Mouse (Mus musculus): ENCODE measurements at regions not wholly inside any gene's neighbourhood (a gene's known extent, or its start where the extent isn't known, plus 50 kb on each side); places are given as distances from the start of the nearest gene placed in this dataset.

DNA sequence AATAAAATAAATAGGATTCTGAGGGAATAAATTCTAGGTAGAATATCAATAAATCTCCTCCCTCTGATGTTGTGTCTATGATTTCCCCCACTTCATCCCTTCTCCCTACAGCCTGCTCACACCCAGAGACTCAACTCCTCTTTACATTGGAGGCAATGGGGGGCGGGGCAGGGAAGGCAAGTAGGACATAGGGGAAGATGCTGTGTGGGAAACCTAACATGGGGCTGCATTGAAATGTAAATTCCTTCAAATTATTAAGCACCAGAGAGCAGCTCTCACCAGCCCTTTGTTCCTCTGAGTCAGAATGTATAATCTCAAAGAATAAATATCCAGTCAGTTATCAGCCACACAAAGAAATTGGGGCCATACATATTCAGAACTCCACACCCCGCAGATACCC lies 91.6 kb downstream of the Nuf2 start:
- no peak for DNase-seq (ENCODE audit: extremely low read depth, low read depth, low spot score)

DNA sequence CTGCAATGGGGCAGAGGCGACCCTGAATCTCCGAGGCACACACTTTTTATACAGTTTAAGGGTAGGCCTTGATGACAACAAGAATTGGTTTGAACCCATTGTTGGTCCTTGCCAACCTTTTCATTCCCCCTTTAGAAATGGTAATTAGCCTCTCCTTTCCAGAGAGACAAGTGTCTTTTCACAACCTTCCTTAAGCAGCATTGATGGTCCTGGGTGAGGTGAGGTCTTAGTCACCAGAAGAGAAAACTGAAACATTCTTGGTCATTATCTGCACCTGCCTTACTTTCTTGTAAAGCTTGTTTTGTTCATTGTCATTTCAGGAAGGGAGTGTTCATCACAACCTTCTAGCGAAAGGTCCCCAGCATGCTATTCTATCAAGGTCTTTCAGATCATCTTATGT lies 93.3 kb downstream of the Nuf2 start:
- DNase-seq (ENCODE audit: extremely low read depth, low read depth, low spot score) = no peak

DNA sequence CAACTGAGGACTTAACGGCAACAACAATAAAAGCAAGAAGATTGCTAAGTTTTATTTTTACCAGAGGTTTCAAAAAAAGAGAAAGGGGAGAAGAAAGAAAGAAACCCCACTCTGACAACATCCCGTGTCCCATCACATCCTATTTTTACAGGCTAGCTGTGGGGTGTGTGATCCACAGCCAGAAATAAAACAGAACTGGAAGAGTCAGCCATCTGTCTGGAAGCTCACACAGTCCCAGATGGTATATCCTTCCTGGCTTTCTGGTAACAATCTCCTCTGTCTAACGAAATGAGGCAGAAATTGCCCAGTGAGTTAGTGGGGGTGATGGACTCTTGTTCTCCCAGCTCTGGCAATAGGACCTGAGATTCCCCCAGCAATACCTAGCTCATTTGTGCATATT lies 108.9 kb downstream of the Nuf2 start:
- DNase-seq (ENCODE audit: extremely low read depth, low read depth, low spot score) = no peak

DNA sequence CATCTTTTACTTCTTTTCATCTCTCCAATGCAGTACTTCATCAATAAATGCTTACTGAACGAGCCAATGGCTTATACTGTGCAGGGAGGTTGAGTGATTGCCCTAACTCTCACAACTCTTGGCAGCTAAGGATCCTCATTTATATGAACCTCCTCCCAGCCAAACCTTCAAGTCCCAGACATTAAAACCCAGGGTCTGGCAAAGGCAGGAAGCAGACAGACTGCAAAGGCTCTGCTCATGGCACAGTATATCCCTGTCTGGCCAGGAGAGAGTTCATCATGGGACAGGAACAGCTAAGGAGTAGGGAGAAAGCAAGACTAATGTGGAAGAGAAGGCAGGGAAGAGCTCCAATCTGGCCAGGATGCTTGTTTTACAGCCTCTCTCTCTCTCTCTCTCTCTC lies 109.6 kb downstream of the Nuf2 start:
- DNase-seq (ENCODE audit: extremely low read depth, low read depth, low spot score) = no peak

DNA sequence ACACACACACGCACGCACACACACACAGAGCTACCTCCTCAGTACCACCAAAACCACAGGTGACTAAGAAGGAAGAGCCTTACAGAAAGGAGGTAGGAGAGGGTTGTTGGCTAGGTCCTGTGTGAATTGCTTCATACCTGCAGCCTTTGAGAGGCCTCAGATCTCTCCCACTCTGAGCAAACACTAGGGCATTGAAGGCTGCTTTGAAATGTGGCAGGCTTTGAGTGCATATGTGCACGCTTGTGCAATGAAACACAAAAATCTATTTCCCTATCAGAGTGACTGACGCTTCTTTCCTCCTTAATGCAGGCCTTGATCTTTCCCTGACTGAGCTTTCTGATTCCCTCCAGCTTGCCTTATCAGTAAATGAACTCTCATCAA lies 112.6 kb downstream of the Nuf2 start:
- DNase-seq (ENCODE audit: extremely low read depth, low read depth, low spot score) = no peak

DNA sequence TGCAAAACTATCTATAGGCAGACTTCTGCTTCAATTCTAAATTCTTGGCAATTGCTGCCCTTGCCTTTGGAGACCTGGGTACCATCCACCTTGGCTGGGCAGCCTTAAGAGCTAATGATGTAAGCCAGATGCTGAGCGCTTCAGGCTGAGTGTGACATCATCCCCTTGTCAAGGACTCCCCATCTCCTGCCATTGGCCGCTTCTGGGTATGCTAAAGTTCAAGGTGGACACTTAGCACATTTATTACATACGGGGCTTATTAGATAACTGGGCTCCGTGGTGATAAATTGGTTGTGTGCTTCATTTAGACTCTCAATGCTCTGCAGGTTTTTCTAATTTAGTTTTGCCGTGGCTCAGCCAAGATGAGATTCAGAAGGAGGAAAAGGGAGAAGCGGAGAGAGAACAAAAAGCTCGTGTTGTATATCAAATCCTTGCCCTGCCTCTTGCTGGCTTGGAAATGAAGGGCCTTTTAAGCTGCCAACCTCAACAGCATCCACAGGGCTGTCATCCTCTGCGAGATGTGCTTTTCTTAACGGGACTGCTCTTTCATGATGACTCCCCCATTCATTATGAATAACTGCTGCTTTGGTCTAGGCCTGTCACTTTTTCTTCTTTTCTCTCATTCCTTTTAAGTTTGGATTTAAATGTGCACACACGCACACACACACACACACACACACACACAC lies 113.1 kb downstream of the Nuf2 start:
- no peak for DNase-seq (ENCODE audit: extremely low read depth, low read depth, low spot score)

DNA sequence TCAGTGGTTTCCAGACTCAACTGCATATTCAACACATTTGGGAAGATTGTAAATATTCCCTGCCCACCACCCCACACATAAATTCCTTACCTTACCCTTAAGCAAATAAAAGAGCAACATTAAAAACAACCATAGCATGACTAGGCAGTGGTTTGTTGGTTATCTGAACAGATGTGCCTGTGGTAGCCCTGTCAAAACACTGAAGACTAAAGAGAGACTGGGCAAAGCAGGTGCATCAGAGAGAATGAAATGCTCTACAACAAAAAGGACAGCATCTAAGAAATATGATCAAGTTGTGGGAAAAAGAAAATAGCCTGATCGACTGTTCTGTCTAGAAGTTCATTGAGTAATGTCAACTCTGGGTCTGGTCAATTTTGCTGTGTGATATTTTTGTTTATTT lies 114.6 kb downstream of the Nuf2 start:
- DNase-seq (ENCODE audit: extremely low read depth, low read depth, low spot score) = no peak

DNA sequence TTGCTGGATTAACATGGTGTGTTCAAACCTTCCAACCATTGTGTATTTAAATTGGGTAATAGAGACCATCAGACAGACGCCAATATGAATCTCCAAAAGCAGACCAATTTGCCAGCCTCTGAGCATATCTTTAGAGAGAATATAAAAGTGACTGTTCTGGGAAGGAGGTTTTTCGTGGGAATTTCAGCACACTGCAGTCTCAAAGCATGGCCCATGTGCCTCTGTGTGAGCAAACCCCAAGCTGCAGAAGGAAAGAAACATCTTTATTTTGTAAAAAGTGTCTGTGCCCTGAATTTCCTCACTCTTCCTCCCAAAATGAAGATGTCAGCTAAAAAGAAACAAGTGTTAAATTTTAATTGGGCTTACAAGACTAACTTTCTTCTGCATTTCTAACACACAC lies 123.1 kb downstream of the Nuf2 start:
- DNase-seq (ENCODE audit: extremely low read depth, low read depth, low spot score) = no peak

DNA sequence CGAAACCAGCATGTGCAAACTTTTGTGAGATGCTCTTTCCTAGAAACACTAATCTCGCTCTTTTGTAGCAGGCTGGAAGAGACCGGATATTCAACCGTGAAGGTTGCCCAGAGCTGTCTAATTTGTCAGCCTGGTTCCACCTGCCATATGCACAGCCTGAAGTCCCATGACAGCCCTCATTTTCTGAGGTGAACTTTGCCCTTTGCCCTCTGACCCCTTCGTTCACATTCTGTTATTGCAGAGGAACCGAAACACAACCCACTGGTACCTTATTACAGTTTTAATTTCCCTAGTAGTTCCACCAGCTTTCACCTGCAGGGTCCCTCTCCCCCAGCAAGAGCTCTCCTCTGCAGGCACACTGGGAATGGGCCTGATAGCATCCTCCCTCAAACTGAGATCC lies 130.4 kb downstream of the Nuf2 start:
- no peak for DNase-seq (ENCODE audit: extremely low read depth, low read depth, low spot score)

DNA sequence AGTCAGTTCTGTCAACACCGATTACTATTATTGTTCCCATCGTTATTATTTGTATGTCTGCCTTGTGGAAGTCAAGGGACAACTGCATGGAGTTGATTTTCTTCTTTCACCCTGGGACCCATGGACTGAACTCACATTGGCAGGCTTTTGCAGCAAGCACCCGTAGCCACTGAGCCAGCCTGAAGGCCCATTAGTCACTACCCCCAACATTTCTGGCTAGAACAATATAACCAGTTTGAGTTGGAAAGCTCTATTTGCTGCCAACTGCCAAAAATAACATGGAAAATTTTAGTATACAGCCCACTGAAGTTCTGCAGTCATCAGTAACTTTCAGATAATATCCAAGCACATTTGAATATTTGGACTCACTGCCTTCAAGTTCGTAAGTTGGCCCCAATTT lies 133.9 kb downstream of the Nuf2 start:
- DNase-seq (ENCODE audit: extremely low read depth, low read depth, low spot score) = no peak

DNA sequence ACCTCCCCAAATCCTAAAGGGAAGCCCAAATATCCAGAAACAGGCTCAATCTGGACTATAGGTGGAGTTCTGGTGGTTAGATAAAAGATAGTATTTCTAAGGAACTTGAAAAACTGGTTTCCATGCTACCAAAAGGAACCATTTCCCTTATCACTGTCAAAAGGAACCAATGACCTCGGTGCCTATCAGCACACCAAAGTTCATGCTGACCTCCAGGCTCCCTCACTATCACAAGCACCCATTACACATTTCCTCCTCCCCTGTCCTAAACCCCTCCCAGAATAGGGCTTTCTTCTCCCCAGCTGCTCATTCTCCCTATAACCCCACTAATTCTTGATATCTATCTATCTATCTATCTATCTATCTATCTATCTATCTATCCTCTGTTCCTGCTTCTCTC lies 144.2 kb downstream of the Nuf2 start:
- DNase-seq (ENCODE audit: extremely low read depth, low read depth, low spot score) = no peak

DNA sequence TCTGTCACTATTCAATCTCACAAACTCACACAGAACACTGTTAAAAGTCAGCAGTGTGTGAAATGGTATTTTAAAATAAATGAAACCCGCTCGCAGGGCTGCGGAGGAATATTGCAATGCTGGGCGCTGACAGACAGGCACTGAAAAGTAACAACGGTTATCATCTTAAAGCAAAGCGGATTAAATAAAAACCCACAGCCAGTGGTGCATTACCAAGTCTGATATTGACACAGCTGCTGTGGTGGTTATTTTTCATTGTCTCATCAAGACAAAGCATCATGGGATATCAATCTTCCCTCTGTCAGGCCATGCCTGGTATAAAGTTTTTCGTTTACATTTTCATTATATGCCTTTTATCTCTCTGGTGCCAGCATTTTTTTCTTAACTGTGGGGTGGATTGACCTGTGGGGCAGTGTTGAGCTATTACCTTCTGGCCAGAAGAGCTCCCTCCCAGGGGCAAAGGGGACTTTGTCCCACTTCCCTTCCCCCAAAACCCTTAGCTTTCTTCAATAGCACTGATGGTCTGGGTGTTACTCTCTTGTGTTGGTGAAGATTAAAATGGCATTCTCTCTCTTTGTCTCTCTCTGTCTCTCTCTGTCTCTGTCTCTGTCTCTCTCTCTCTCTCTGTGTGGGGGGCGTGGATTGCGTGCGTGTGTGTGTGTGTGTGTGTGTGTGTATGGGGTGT lies 145.4 kb downstream of the Nuf2 start:
- no peak for DNase-seq (ENCODE audit: extremely low read depth, low read depth, low spot score)

DNA sequence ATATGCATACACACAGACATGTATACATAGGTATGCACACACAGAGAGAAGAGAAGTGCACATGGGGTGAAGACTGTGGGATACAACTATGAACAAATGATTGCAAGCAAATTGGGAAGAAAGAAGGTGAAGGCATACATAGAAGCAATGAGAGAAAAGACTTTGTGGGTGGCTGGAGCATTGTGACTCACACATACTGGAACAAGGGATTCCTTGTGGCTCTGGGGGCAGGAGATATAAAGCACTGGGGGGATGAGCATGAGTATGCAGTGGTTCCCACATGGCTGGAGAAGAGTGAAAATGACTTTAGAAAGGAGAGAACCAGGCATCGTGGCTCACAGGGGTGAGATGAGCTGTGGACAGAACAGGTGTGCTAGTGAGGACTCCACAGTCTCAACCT lies 156.6 kb downstream of the Nuf2 start:
- no peak for DNase-seq (ENCODE audit: extremely low read depth, low read depth, low spot score)

DNA sequence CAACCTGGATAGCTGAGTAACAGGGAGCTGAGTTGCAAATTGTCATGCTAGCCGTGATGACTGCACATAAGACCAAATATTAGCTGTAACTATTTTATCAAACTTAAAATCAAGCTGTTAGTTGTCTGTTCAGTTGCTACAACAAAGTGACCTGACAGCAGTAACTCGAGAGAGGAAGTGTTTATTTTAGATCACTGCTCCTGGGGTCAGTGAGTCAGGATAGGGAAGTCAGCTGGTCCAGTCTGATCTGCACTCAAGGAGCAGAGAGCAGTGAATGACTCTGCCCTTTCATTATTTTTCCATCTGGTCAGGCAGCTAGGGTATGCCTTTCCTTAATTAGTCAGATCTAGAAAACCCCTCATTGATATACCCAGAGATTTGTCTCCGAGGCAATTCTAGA lies 162.5 kb downstream of the Nuf2 start:
- no peak for DNase-seq (ENCODE audit: extremely low read depth, low read depth, low spot score)

DNA sequence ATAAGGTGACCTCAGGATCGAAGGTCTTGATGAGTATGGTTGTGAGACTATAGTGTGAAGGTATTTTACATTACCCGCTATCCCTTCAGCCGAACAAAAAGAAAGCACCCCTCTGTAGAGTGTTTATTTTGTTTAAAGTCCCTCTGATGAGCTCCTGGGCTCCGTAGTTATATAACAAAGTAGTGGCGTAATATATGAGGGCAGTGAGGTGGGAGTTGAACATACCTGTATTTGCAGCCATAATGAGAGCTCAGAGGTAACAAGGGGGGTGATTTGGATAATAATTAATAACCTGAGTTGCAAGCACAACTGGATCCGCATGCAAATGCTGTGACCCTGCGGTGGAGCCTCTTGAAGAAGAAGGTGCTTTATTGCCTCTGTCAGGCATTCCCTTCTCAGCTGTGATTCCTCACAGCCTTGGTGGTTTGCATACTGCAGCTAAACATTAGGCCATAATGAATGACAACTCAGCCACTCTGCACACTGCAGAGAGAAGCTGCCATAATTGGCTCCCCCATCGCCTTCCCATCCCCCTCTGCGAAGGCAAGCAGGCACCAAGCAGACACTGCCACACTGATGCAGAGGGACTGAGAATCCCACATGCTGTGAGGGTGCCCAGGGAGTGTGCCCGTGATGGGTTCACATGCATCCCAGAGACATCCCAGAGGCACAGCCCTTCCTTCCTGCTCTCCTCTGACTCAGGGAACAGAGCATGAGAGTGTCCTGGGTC lies 163.3 kb downstream of the Nuf2 start:
- no peak for DNase-seq (ENCODE audit: extremely low read depth, low read depth, low spot score)

DNA sequence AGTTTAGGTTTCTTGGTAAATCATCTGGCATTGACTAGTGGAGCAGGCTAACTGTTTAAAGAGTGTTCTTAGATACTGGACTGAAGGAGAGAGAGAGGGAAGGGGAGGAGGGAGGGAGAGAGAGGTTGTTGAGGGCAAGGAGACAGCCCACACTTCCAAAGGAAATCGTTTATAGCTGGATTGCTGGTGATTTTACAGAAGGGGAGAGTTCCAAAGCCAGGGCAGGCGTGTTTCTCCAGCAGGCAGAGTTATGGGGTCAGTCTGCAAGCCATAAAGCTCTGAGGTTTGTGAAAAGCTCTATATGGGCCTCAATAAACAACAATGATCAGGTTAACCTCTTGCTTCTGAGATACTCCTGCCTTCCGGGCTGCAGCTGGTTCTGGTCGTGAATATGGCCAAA lies 163.9 kb downstream of the Nuf2 start:
- DNase-seq (ENCODE audit: extremely low read depth, low read depth, low spot score) = no peak

DNA sequence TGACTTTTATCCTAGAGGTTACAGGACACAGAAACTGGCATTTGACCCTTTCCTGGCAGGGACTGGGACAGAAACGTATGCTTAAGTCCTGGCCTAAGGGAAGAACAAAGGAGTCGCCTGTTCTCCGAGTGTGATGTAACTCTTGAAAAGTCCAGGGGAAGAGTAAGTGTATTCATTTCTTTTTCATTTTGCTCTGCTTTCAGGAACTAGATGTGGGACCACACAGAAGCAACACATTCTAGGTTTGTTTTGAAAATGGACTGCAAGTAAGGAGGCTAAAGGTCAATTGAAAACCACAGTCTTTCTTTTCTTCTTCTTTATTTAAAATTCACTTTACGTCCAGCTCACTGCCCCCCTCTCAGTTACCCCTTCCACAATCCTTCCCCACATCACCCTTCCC lies 168.7 kb downstream of the Nuf2 start:
- no peak for DNase-seq (ENCODE audit: extremely low read depth, low read depth, low spot score)

DNA sequence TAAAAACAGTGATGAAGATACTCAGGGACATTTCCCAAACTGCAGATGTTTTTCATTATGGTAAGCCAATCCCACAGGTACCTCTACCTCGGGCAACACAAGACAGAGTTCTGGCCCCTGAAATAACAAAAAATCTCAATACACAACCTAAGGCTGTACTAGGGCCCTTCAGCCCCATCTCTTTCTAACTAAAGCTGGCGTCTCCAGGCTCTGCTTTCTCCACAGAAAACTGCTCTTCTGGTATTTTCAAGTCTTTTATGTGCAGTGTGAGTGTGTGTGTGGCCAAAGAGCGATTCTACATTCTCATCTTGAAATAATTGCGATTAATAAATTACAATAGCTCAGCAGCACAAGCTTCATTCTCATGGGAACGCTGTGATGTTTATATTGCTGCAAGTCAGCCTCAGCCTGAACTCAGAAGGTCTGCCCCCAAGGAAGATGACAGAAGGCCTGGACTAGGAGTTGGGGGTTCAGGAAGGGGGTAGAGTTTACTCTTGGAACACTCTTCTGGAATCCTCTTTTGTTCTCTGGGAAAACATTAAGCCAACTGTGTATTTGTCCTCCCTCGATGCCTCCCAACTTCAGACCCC lies 173.5 kb downstream of the Nuf2 start:
- DNase-seq (ENCODE audit: extremely low read depth, low read depth, low spot score) = no peak

DNA sequence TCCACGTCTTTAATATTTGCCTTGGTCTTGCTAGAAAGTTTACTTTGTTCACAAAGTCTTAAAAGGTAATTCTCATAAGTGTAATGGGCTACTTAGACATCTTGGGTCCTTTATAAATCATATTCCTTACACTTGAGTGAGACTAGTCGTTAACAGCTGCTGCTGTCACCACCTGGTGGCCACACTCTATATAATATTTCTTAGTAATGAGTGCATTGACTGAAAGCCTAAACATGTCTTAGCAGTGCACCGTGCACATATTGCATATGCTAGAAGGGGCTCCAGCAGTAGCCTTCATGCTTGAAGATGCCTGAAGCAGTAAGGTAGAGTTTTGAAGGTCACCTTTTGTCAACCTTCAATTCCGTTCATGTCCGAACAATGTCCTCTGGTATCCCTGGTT lies 177.2 kb downstream of the Nuf2 start:
- DNase-seq (ENCODE audit: extremely low read depth, low read depth, low spot score) = no peak

DNA sequence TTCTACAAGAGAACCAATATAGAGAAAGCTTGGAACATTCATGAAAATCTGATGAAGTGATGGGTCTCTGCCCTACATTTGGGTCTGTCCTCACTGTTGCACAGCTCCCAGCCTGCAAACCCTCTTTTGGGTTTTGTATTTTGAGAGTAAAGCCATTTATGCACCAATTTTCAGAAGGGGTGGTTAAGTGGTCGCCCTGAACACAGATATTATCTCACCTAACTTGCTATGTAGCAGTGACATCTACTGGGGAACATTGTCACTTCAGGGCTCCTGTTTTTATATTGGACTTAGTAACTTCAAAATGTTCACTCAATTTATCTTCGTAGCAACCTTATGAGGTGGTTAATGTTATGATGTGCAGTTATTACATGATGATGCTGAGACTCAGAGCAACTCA lies 183.6 kb downstream of the Nuf2 start:
- no peak for DNase-seq (ENCODE audit: extremely low read depth, low read depth, low spot score)

DNA sequence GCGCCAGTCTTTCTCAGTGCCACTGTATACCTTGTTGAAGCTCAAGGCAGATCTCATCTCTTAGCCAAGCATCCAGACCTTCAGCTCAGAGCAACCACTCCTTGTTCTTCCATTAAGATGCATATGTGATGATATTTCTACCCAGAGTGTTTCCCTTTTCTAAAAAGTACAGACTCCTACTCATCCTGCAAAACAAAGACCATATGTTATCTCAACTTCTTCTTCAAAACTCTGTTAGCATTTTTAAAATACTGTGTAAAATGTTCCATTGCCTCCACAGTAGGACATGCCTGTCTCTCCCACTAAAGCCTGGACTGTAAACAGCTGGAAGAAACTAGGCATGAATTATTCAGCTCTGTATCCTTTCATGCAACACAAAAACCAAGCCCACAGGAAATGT lies 184.4 kb downstream of the Nuf2 start:
- no peak for DNase-seq (ENCODE audit: extremely low read depth, low read depth, low spot score)

DNA sequence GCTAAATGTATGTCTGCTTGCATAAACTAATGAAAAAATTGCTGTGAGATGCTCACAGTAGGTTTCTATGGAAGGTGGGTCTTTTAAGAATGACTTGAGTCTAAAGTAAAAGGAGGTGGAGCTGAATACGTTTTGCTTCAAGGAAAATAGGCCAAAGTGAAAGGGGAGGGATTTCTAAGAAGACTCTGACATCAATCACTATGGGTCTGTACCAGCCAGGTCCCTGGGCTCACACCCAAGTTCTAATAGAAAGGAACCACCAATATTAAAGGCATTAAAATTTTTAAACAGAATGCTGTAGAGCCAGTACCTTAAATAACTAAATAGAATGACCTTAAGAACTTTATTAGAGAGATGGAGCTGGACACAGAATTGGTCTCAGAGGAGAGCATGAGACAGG lies 190.1 kb downstream of the Nuf2 start:
- no peak for DNase-seq (ENCODE audit: extremely low read depth, low read depth, low spot score)
